Mouse (Mus musculus): ENCODE data around the gene Rrp12. TPM values are rescaled to one million over a fixed set of nuclear protein-coding genes. Genes with fewer than 3 reads are reported as not detected.

The Rrp12 gene
- polyA plus RNA-seq, 1 experiment from 2014 or later, result 13.7 TPM

DNA sequence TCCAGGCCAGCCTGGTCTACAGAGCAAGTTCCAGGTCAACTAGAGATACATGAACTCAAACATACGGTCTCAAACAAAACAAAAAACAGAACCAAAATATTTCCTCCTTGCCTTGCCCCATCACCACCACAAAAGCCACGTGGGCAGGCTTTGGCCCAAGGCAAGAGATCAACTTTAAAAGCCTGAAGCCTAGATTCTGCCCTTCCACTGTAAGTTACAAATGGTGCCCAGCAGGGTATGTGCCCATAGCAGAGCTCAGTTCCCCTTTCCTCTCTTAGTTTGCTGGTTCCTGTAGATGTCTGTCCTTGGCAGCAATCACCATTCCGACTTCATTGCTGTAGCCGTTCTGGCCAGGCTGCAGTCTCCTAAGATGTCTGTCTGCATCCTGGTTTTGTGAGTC lies 53.3 kb downstream of the Rrp12 start:
- no peak overlapping the region for H3K9ac ChIP-seq
- H3K9me3 ChIP-seq, result no peaks in the 10 kb centered on the region
- peaks cover 8% of the 10 kb centered on the region; the same call in 1 of the 2 replicates for H3K4me1 ChIP-seq
- H3K4me2 ChIP-seq, result no peak overlapping the region
- 78% methylated on average over 4 of the region's 4 CpGs for WGBS
- no peak for ATAC-seq (ENCODE audit: insufficient read depth, low FRiP score, low read depth)
- no peaks in the 10 kb centered on the region for H3K36me3 ChIP-seq
- H3K27ac ChIP-seq, result no peak overlapping the region
- no peak overlapping the region for H3K4me3 ChIP-seq (replicated peaks)
- H3K27me3 ChIP-seq (replicated peaks), result no peaks in the 10 kb centered on the region

DNA sequence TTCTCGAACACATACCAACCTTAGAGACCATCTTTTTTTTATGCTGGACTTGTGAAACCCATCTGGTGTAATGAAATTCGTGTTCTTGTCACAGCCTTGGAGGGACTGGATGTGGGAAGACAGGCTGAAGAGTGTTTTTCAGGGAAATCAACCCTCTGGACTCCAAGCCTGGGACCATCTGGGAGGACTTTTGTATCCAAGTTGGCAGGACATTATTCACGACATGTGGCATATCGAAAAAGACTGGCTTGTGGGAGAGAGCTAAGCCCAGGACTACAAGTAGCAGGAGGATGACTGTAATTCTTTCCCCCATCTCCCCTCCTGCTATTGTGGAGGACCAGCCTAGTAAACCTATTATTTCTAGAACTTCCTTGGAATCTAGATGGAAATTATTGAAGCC lies 53.8 kb downstream of the Rrp12 start:
- Histone ChIP-seq H3K9me3 (no peaks in the 10 kb centered on the region), H3K36me3 (no peaks in the 10 kb centered on the region), H3K27me3 (replicated peaks) (no peaks in the 10 kb centered on the region), H3K4me3 (replicated peaks) (no peak overlapping the region), H3K4me1 (peaks cover 11% of the 10 kb centered on the region), H3K9ac (no peak overlapping the region), H3K4me2 (no peak overlapping the region), H3K27ac (no peak overlapping the region)
- WGBS, result 78% methylated on average over 4 of the region's 4 CpGs
- ATAC-seq (ENCODE audit: insufficient read depth, low FRiP score, low read depth), result no peak

DNA sequence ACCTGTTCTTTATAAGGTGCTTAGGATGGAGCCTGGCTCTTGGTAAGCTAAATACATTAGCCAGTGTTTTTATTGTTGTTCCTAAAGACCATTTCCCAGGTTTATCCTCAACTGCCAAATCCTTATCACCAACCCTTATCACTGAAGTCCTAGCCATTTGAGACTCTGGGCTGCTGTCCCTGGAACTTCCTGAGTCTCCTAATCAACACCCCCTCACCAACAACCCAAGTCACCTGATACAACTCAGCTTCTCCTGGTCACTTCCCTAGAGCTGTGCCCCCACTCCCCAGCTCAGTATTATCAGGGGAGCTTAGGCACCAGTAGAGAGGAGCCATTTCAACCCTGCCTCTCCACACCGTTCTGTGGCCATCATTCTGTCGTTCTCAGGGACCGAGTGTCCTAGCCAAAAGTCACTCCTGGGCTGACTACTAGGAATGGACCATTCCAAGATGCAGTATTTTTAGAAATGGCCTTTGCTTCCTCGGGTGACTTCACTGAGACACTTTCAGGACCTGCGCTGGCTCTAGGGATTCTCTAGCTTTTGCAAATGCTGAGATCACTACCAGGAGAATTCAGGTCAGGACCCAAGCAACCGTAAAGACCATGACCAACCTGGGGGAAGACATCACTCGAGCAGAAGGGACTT lies 54.7 kb downstream of the Rrp12 start:
- Histone ChIP-seq H3K27ac (no peak overlapping the region), H3K36me3 (no peaks in the 10 kb centered on the region), H3K4me1 (peaks cover 8% of the 10 kb centered on the region), H3K9ac (no peak overlapping the region), H3K27me3 (replicated peaks) (no peaks in the 10 kb centered on the region), H3K4me3 (replicated peaks) (no peak overlapping the region), H3K4me2 (no peak overlapping the region), H3K9me3 (no peaks in the 10 kb centered on the region)
- WGBS, result 74% methylated on average over 7 of the region's 7 CpGs
- ATAC-seq (ENCODE audit: insufficient read depth, low FRiP score, low read depth), result no peak

DNA sequence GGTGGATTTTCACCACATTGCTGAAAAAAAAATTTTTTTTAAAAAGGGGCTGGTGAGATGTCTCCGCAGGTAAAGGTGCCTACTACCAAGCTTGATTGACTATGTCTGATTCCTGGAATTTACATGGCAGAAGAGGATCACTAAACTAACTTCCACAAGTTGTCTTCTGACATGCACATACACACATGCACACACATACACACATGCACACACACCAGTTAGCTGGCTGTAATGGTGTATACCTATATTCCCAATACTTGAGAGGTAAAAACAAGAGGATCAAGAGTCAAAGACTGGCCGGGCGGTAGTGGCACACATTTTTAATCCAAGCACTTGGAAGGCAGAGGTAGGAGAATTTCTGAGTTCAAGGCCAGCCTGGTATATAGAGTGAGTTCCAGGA lies 56.3 kb downstream of the Rrp12 start:
- ATAC-seq (ENCODE audit: insufficient read depth, low FRiP score, low read depth), result no peak
- 91% methylated on average over 3 of the region's 3 CpGs for WGBS
- Histone ChIP-seq H3K9ac (no peak overlapping the region), H3K36me3 (no peaks in the 10 kb centered on the region), H3K4me2 (no peak overlapping the region), H3K4me1 (peaks cover 9% of the 10 kb centered on the region; the same call in 1 of the 2 replicates), H3K9me3 (no peaks in the 10 kb centered on the region), H3K27me3 (replicated peaks) (no peaks in the 10 kb centered on the region), H3K4me3 (replicated peaks) (no peak overlapping the region), H3K27ac (peak overlapping the region; percentile 3; the same call in 1 of the 2 replicates)

DNA sequence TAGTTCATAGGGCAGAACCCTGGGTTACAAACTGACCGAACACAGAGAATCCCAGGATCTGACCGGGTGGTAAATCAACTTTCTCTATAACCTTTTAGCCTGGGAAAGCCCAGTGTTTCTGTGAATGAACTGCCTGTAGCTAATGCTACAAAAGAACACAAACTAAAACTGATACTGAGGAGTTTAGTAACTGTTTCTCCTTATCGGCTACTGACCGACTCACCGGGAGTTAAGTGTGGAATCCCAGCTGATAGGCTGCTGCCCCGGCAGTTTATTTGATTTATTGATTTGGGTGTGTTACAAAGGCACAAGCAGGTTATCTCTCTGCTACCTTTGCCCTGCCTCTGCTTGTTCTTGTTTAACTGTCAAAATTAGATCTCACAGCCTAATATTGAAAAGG lies 57.2 kb downstream of the Rrp12 start:
- no peaks in the 10 kb centered on the region for H3K9me3 ChIP-seq
- no peak overlapping the region for H3K4me3 ChIP-seq (replicated peaks)
- peak overlapping the region; percentile 80 for H3K27ac ChIP-seq
- no peaks in the 10 kb centered on the region for H3K36me3 ChIP-seq
- 20% methylated on average over 6 of the region's 6 CpGs for WGBS
- H3K4me2 ChIP-seq, result peak overlapping the region; percentile 37; the same call in 1 of the 2 replicates
- H3K27me3 ChIP-seq (replicated peaks), result no peaks in the 10 kb centered on the region
- ATAC-seq (ENCODE audit: insufficient read depth, low FRiP score, low read depth), result peak; percentile 8; the same call in 1 of the 2 replicates
- peaks cover 9% of the 10 kb centered on the region; the same call in 1 of the 2 replicates for H3K4me1 ChIP-seq
- no peak overlapping the region for H3K9ac ChIP-seq

DNA sequence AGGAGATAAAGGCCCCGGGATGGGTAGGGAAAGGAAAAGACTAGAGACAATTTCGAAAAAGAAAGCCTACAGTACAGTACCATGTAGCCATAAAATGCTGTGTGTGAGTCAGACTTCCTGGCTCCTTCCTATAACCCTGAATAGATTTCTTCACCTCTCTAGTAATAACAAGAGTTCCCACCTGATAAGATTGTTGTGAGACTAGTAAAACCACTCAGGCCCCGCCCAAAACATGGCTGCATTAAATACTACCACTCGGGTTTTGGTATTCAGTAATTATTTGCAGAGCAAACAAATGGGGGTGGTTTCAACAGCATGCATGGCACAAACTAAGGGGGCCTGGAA lies 58.1 kb downstream of the Rrp12 start:
- Histone ChIP-seq H3K4me1 (peaks cover 9% of the 10 kb centered on the region; the same call in 1 of the 2 replicates), H3K27me3 (replicated peaks) (0 out of 2 replicates have a peak, but pooled peaks cover 3% of the 10 kb centered on the region), H3K4me3 (replicated peaks) (no peak overlapping the region), H3K9ac (no peak overlapping the region), H3K9me3 (no peaks in the 10 kb centered on the region), H3K36me3 (no peaks in the 10 kb centered on the region), H3K27ac (peak overlapping the region; percentile 80), H3K4me2 (peak overlapping the region; percentile 37)
- WGBS, result 36% methylated on average over 4 of the region's 4 CpGs
- ATAC-seq (ENCODE audit: insufficient read depth, low FRiP score, low read depth), result peak; percentile 59

DNA sequence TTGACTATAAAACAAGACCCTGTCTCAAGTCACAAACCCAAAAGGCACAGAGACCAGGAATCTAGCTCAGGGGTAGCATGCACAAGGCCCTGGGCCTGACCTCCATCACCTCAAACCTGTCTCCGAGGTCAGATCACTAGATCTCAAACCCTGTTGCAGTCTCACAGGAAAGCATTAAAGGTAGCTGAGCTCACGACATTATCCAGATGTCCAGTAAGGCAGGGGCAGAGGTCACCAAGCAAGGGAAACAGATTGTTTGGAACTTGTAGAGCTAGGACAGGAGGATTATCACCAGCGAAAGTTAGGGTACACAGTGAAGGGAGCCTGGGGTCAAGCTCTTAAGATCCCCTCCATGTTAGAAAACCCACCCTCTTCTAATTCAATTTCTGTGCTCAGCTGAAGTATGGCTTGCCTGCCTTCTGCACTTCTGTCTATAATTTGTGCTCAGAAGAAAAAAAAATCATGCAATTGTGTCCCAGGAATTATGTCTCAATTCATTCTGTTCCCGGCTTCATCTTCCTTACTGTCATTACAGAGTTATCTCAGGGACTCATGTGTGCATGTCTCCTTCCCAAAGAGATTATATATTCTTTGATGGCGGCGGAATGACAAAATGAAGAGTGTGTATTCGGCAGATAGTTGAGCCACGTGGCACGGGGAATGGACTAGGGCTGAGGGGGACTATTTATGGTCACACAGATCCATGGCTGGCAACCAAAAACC lies 58.6 kb downstream of the Rrp12 start:
- no peak overlapping the region for H3K9ac ChIP-seq
- peak overlapping the region; percentile 80 for H3K27ac ChIP-seq
- no peak overlapping the region for H3K4me3 ChIP-seq (replicated peaks)
- no peaks in the 10 kb centered on the region for H3K9me3 ChIP-seq
- no peaks in the 10 kb centered on the region for H3K36me3 ChIP-seq
- peak; percentile 28; the same call in 1 of the 2 replicates for ATAC-seq (ENCODE audit: insufficient read depth, low FRiP score, low read depth)
- 39% methylated on average over 9 of the region's 9 CpGs for whole genome bisulfite sequencing
- 0 out of 2 replicates have a peak, but pooled peaks cover 4% of the 10 kb centered on the region for H3K27me3 ChIP-seq (replicated peaks)
- H3K4me1 ChIP-seq, result peaks cover 9% of the 10 kb centered on the region; the same call in 1 of the 2 replicates
- H3K4me2 ChIP-seq, result peak overlapping the region; percentile 37

DNA sequence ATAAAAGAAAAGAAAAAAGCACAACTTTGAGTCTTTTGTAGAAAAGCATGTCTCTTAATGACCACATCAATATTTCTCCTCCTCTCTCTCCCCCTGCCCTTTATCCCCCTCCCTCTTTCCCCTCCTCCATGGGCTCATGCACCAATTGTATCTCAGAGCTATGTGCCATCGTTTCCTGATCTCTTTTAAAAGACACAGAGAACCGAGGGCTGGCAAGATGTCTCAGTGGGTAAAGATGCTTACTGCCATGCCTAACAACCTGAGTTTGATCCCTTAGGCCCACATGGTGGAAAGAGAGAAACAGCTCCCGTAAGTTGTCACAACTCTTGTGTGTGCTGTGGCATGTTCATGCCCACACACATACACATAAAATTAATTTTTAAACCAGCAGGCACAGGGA lies 59.3 kb downstream of the Rrp12 start:
- 0 out of 2 replicates have a peak, but pooled peaks cover 4% of the 10 kb centered on the region for H3K27me3 ChIP-seq (replicated peaks)
- H3K9ac ChIP-seq, result no peak overlapping the region
- no peaks in the 10 kb centered on the region for H3K9me3 ChIP-seq
- H3K4me3 ChIP-seq (replicated peaks), result no peak overlapping the region
- H3K36me3 ChIP-seq, result no peaks in the 10 kb centered on the region
- H3K4me1 ChIP-seq, result peaks cover 13% of the 10 kb centered on the region; the same call in 1 of the 2 replicates
- no peak for ATAC-seq (ENCODE audit: insufficient read depth, low FRiP score, low read depth)
- peak overlapping the region; percentile 80; the same call in 1 of the 2 replicates for H3K27ac ChIP-seq
- H3K4me2 ChIP-seq, result no peak overlapping the region
- 46% methylated on average over 3 of the region's 3 CpGs for WGBS

DNA sequence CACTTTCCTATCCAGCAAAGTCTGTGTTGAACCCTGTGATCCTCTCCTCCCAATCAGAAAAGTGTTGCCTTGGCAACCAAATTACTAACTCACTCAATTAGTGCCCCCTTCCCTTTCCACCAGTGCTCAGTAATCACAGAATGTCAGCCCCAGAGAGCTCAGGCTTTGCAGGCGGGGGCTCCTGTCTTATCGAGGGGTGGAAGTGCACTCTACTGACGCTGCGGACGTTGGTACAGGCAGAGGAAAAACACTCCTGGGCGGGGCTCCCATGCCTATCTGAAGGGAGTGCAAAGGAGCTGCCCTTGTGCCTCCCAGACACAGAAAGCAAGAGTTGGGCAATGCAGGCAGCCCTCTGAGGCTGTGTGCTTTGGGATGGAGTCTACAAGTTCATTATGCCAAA lies 60.2 kb downstream of the Rrp12 start:
- no peaks in the 10 kb centered on the region for H3K9me3 ChIP-seq
- no peaks in the 10 kb centered on the region for H3K36me3 ChIP-seq
- H3K9ac ChIP-seq, result no peak overlapping the region
- H3K27me3 ChIP-seq (replicated peaks), result 0 out of 2 replicates have a peak, but pooled peaks cover 4% of the 10 kb centered on the region
- H3K4me1 ChIP-seq, result peaks cover 21% of the 10 kb centered on the region; the same call in 1 of the 2 replicates
- no peak overlapping the region for H3K4me3 ChIP-seq (replicated peaks)
- H3K4me2 ChIP-seq, result peak overlapping the region; percentile 19; the same call in 1 of the 2 replicates
- ATAC-seq (ENCODE audit: insufficient read depth, low FRiP score, low read depth), result peak; percentile 84
- WGBS, result 3% methylated on average over 6 of the region's 6 CpGs
- H3K27ac ChIP-seq, result no peak overlapping the region; the same call in 1 of the 2 replicates

DNA sequence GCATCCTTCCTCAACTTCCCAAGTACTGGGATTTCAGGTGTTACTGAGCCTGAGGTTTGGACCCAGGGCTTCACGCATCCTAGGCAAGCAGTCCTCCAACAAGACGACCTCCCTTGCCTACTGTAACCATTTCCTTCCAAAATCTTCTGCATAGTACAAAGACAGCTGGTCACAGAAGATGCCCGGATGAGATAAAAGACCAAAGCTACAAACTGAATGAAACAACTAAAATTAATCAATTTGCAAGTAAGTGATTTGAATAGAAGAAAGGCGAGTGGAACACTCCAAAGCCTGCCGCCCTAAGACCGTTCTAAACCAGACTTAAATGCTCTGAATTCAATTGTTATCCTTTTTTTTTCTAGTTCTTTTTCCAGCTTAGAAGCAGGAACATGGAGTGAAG lies 60.6 kb downstream of the Rrp12 start:
- peaks cover 23% of the 10 kb centered on the region; the same call in 1 of the 2 replicates for H3K4me1 ChIP-seq
- no peaks in the 10 kb centered on the region for H3K9me3 ChIP-seq
- no peak overlapping the region; the same call in 1 of the 2 replicates for H3K27ac ChIP-seq
- no peak overlapping the region for H3K4me3 ChIP-seq (replicated peaks)
- 0 out of 2 replicates have a peak, but pooled peaks cover 4% of the 10 kb centered on the region for H3K27me3 ChIP-seq (replicated peaks)
- WGBS, result 50% methylated on average over 6 of the region's 6 CpGs
- H3K9ac ChIP-seq, result no peak overlapping the region
- H3K4me2 ChIP-seq, result peak overlapping the region; percentile 19; the same call in 1 of the 2 replicates
- no peaks in the 10 kb centered on the region for H3K36me3 ChIP-seq
- no peak for ATAC-seq (ENCODE audit: insufficient read depth, low FRiP score, low read depth)

DNA sequence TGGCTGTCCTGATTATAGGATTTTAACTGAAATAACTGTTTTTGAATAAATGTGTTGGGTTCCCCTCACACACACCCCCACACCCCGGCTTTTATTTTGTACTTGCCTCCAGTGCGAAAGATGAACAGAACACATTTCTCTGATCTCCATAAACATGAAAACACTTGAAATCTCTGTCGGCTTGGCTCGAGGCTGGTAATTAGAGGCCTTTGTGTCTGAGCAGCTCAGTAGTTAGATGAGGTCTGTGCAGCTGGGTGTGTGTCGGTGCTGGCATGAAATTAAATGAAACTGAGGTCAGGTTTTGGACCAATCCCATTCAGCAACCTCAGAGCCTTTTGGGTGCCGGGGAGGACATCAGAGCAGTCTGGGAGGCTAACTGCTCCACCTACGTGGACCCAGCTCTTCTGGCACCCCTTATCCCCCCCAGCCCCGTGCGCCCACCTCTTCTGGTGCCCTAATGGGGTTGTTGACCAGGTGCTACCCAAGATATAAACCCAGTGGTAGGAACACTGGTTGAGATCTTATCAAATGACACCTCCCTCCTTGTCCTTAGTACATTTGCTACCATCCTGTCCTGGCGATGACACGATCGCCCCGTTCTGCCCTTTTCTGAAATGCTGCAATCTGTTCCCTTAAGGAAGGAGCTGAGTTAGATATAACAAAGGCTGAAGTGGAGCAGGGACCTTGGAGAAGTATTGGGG lies 63.3 kb downstream of the Rrp12 start:
- no peaks in the 10 kb centered on the region for H3K36me3 ChIP-seq
- no peaks in the 10 kb centered on the region for H3K9me3 ChIP-seq
- H3K27ac ChIP-seq, result no peak overlapping the region
- 0 out of 2 replicates have a peak overlapping the region, but pooled peaks have one; percentile 5 for H3K4me3 ChIP-seq (replicated peaks)
- no peak overlapping the region for H3K9ac ChIP-seq
- 73% methylated on average over 13 of the region's 13 CpGs for WGBS
- H3K4me2 ChIP-seq, result peak overlapping the region; percentile 96; the same call in 1 of the 2 replicates
- 0 out of 2 replicates have a peak, but pooled peaks cover 4% of the 10 kb centered on the region for H3K27me3 ChIP-seq (replicated peaks)
- ATAC-seq (ENCODE audit: insufficient read depth, low FRiP score, low read depth), result no peak
- H3K4me1 ChIP-seq, result peaks cover 23% of the 10 kb centered on the region; the same call in 1 of the 2 replicates

All from stomach, embryonic 15.5 days (tissue).